Mouse (Mus musculus) kidney, postnatal 10 days (tissue): ENCODE results near the gene Saysd1.

Experiments
- DNase-seq: peaks from one replicate; pipeline ENCODE4 v3.0.0; 2021; ENCODE audit warnings: mixed read lengths

The Saysd1 gene

GRCm38 (mm10) chr14:20103207-20103606 is 35.1 kb downstream of the Saysd1 start:
- peak; percentile 42 for DNase-seq

- peak; percentile 71 for DNase-seq
Observed at GRCm38 (mm10) chr14:20098061-20098460, 40.3 kb downstream of the Saysd1 start.

GRCm38 (mm10) chr14:20094942-20095341 is 43.4 kb downstream of the Saysd1 start:
- no peak for DNase-seq

- peak; percentile 84 for DNase-seq
Observed at GRCm38 (mm10) chr14:20093493-20093892, 44.8 kb downstream of the Saysd1 start.

GRCm38 (mm10) chr14:20084335-20084734 is 54.0 kb downstream of the Saysd1 start:
- DNase-seq, result no peak

- peak; percentile 94 for DNase-seq
Observed at GRCm38 (mm10) chr14:20082536-20083325, 55.6 kb downstream of the Saysd1 start.

- no peak for DNase-seq
Observed at GRCm38 (mm10) chr14:20081937-20082533, 56.3 kb downstream of the Saysd1 start.

- DNase-seq, result no peak
Observed at GRCm38 (mm10) chr14:20081084-20081483, 57.2 kb downstream of the Saysd1 start.

- no peak for DNase-seq
Observed at GRCm38 (mm10) chr14:20077181-20077580, 61.2 kb downstream of the Saysd1 start.

GRCm38 (mm10) chr14:20075544-20075943 is 62.8 kb downstream of the Saysd1 start:
- no peak for DNase-seq

- DNase-seq, result no peak
Observed at GRCm38 (mm10) chr14:20074759-20075158, 63.6 kb downstream of the Saysd1 start.

GRCm38 (mm10) chr14:20070629-20071028 is 67.7 kb downstream of the Saysd1 start:
- peak; percentile 68 for DNase-seq

GRCm38 (mm10) chr14:20068365-20068764 is 70.0 kb downstream of the Saysd1 start:
- peak; percentile 22 for DNase-seq

- DNase-seq, result peak; percentile 78
Observed at GRCm38 (mm10) chr14:20067293-20068074, 70.8 kb downstream of the Saysd1 start.

- no peak for DNase-seq
Observed at GRCm38 (mm10) chr14:20064771-20065170, 73.6 kb downstream of the Saysd1 start.

- no peak for DNase-seq
Observed at GRCm38 (mm10) chr14:20048481-20048835, 89.9 kb downstream of the Saysd1 start.

- DNase-seq, result no peak
Observed at GRCm38 (mm10) chr14:20047814-20048480, 90.4 kb downstream of the Saysd1 start.

GRCm38 (mm10) chr14:20047291-20047690 is 91.0 kb downstream of the Saysd1 start:
- no peak for DNase-seq

GRCm38 (mm10) chr14:20044036-20044435 is 94.3 kb downstream of the Saysd1 start:
- no peak for DNase-seq

GRCm38 (mm10) chr14:20041836-20042235 is 96.5 kb downstream of the Saysd1 start:
- DNase-seq, result no peak

- no peak for DNase-seq
Observed at GRCm38 (mm10) chr14:20040976-20041375, 97.4 kb downstream of the Saysd1 start.

- DNase-seq, result no peak
Observed at GRCm38 (mm10) chr14:20039795-20040194, 98.5 kb downstream of the Saysd1 start.

GRCm38 (mm10) chr14:20032738-20033116 is 105.6 kb downstream of the Saysd1 start:
- no peak for DNase-seq
